Mouse (Mus musculus) lung, embryonic 14.5 days (tissue): ENCODE results near the gene Trafd1. TPM values are rescaled to one million over a fixed set of nuclear protein-coding genes. Genes with fewer than 3 reads are reported as not detected.

ENCODE experiments used
- ATAC-seq: fragments of 200-750 bp; cut with Nextera tagmentation; 2 replicates; pipeline ENCODE4 v1.8.0; 2017; ENCODE audit warnings: mild to moderate bottlenecking, moderate TSS enrichment, moderate library complexity; ENCODE audit not compliant: insufficient read depth
- DNase-seq: peaks from one replicate; pipeline ENCODE4 v3.0.0-alpha.2; 2015
- H3K27ac ChIP-seq: fragments of 300-500 bp; sonication (generic); 2 replicates; pipeline ENCODE4 v1.5.1; 2014; ENCODE audit warnings: low read depth, mild to moderate bottlenecking, moderate library complexity
- H3K27me3 ChIP-seq: fragments of 300-500 bp; sonication (generic); 2 replicates; pipeline ENCODE4 v1.6.1; 2014; ENCODE audit warnings: low read length, control low read depth; ENCODE audit not compliant: insufficient read depth
- H3K36me3 ChIP-seq: fragments of 300-500 bp; sonication (generic); 2 replicates; pipeline ENCODE4 v1.6.1; 2014; ENCODE audit warnings: control low read depth; ENCODE audit not compliant: insufficient read depth
- H3K4me1 ChIP-seq: fragments of 300-500 bp; sonication (generic); 2 replicates; pipeline ENCODE4 v1.6.1; 2014; ENCODE audit warnings: antibody characterized with exemption, control low read depth; ENCODE audit not compliant: insufficient read depth
- H3K4me2 ChIP-seq: fragments of 300-500 bp; sonication (generic); 2 replicates; pipeline ENCODE4 v1.6.1; 2014; ENCODE audit warnings: mild to moderate bottlenecking
- H3K4me3 ChIP-seq: fragments of 300-500 bp; sonication (generic); 2 replicates; pipeline ENCODE4 v1.5.1; 2014; ENCODE audit warnings: low read depth, low read length
- H3K9ac ChIP-seq: fragments of 300-500 bp; sonication (generic); 2 replicates; pipeline ENCODE4 v1.6.1; 2014
- H3K9me3 ChIP-seq: fragments of 300-500 bp; sonication (generic); 2 replicates; pipeline ENCODE4 v1.6.1; 2016; ENCODE audit warnings: low read depth, low read length, control low read depth
- CTCF ChIP-seq: IDR thresholded peaks from 2 replicates; pipeline ENCODE4 v1.5.1; 2016; ENCODE audit warnings: antibody characterized with exemption, low read depth
- WGBS: fragments of 180-500 bp; shearing (Covaris S2); extraction: QIAGEN DNeasy Blood & Tissue Kit; methylation state at CpG from one replicate; pipeline ENCODE4 v1.1.7; 2014; 5-methylcytosine and 5-hydroxymethylcytosine counted together
- polyA plus RNA-seq: library from polyadenylated mRNA; unstranded; fragments of >200 nt; fragmentation: Nextera tagmentation; extraction: Ambion mirVana; gene quantifications from 2 replicates; pipeline ENCODE4 v1.2.1, GENCODE M21; 2014

Trafd1 gene
- polyA plus RNA-seq, 1 experiment from 2014 or later: 60.8 TPM

DNA sequence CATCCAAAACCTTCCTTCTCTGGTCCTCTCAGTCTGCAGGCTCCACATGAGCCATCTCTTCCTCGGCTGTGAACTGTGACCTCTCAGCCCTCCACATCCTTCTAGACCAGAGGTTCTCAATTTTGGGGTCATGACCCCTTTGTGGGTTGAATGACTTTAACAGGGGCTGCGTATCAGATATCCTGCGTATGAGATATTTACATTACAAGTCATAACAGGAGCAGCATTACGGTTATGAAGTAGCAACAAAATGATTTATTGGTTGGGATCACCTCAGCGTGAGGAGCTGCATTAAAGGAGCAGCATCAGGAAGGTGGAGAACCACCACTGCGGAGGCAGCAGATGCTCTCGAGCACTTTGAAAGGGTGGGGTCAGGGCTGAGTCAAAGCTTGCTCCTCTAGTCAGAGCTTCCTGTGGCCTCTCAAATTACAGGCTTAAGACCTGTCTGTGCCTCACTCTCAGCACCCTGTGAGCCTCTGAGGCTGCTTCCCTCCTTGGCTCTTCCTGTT, 44.4 kb downstream of the Trafd1 start:
- no peak overlapping the region for H3K4me3 ChIP-seq
- TF ChIP-seq CTCF: no peak
- 16% methylated on average over 7 of the region's 7 CpGs for WGBS
- no peak overlapping the region for H3K9ac ChIP-seq
- H3K4me2 ChIP-seq: no peak overlapping the region
- H3K27me3 ChIP-seq: no peaks in the 10 kb centered on the region
- no peaks in the 10 kb centered on the region for H3K4me1 ChIP-seq
- ATAC-seq (no peak), DNase-seq (no peak)
- no peak overlapping the region for H3K27ac ChIP-seq
- no peaks in the 10 kb centered on the region for H3K9me3 ChIP-seq
- H3K36me3 ChIP-seq: peaks cover 94% of the 10 kb centered on the region

GRCm38 (mm10) chr5:121339507-121340230, 45.8 kb downstream of the Trafd1 start:
- Histone ChIP-seq H3K36me3 (peaks cover 94% of the 10 kb centered on the region), H3K4me2 (no peak overlapping the region)
- no peak for TF ChIP-seq CTCF

DNA sequence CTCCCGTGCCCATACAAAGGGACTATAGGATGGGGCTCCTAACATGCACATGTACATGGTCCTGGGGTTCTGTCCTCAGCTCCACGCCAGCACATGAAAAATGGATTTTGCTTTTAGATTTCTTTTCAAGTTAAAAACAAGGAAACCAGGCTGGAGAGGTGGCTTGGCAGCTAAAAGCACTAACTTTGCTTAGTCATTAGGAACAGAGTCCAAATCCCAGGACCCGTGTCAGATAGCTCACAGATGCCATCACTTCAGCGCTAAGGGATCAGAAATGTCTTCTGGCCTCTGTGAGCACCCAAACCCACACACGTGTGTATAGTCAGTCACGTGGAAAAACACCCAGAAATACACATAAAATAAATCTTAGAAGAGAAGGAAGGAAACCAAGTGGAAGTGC, 48.7 kb downstream of the Trafd1 start:
- Histone ChIP-seq H3K36me3 (peaks cover 92% of the 10 kb centered on the region), H3K9me3 (no peaks in the 10 kb centered on the region), H3K4me2 (no peak overlapping the region), H3K4me1 (no peaks in the 10 kb centered on the region), H3K27ac (no peak overlapping the region), H3K4me3 (no peak overlapping the region), H3K27me3 (no peaks in the 10 kb centered on the region), H3K9ac (no peak overlapping the region)
- ATAC-seq (no peak), DNase-seq (no peak)
- TF ChIP-seq CTCF: no peak
- WGBS: 90% methylated on average over 6 of the region's 6 CpGs

More at GRCm38 (mm10) chr5:121339507-121340230, 45.8 kb downstream of the Trafd1 start:
- H3K4me3 ChIP-seq: no peak overlapping the region
- no peak overlapping the region for H3K27ac ChIP-seq
- no peaks in the 10 kb centered on the region for H3K4me1 ChIP-seq
- 80% methylated on average over 7 of the region's 7 CpGs for WGBS
- no peaks in the 10 kb centered on the region for H3K9me3 ChIP-seq
- ATAC-seq (no peak), DNase-seq (no peak)
- H3K9ac ChIP-seq: no peak overlapping the region
- H3K27me3 ChIP-seq: no peaks in the 10 kb centered on the region

- Histone ChIP-seq H3K27ac (no peak overlapping the region), H3K4me2 (no peak overlapping the region), H3K4me3 (no peak overlapping the region), H3K36me3 (peaks cover 92% of the 10 kb centered on the region), H3K27me3 (no peaks in the 10 kb centered on the region), H3K4me1 (no peaks in the 10 kb centered on the region), H3K9me3 (no peaks in the 10 kb centered on the region), H3K9ac (no peak overlapping the region)
- DNase-seq (no peak), ATAC-seq (no peak)
- no peak for TF ChIP-seq CTCF
- WGBS: 81% methylated on average over 3 of the region's 3 CpGs
Observed at GRCm38 (mm10) chr5:121336009-121336408, 49.4 kb downstream of the Trafd1 start.

DNA sequence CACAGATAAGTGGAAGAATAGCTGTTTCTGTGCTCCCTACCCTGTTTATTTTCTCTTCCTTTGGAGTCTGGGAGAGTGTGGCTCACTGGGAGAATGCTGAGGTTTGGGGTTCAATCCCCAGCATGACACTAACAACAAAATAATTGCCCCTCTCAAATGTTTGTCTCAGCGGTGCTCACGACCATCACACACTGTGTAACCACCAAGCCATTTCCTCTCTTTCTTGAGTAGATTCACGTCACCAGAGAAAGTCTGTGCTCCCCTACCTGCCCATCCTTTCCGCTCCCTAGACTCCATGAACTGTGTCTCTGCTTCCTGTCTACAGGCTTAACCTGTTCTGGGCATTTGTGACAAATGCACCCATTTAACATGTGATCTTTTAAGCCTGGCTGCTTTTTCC, 50.0 kb downstream of the Trafd1 start:
- no peak overlapping the region for H3K27ac ChIP-seq
- no peak overlapping the region for H3K4me3 ChIP-seq
- 92% methylated on average over 4 of the region's 4 CpGs for WGBS
- DNase-seq: no peak
- no peak overlapping the region for H3K4me2 ChIP-seq
- no peak for ATAC-seq
- H3K27me3 ChIP-seq: no peaks in the 10 kb centered on the region
- H3K9ac ChIP-seq: no peak overlapping the region
- H3K4me1 ChIP-seq: no peaks in the 10 kb centered on the region
- peaks cover 94% of the 10 kb centered on the region for H3K36me3 ChIP-seq
- TF ChIP-seq CTCF: no peak
- H3K9me3 ChIP-seq: no peaks in the 10 kb centered on the region

DNA sequence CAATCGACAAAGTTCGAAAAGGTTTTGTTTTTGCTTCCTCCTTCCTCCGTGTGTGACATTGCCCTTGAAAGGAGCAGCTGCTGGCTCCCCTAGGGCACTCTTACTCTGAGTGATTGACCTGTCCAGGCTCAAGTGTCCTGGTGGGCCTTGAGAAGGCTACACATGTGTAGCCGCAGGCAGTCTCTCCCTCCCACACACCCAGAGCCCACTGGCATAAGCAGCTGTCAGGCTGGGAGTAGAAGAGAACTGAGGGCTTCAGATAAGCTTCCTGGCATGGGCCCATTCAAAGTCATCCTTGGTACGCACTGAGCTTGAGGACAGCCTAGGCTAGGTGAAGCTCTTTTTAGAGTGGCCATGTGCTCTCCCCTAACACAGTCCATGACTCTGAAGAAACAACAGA, 51.0 kb downstream of the Trafd1 start:
- TF ChIP-seq CTCF: no peak
- no peak overlapping the region for H3K27ac ChIP-seq
- no peaks in the 10 kb centered on the region for H3K4me1 ChIP-seq
- no peak for DNase-seq
- no peak overlapping the region for H3K4me2 ChIP-seq
- no peaks in the 10 kb centered on the region for H3K27me3 ChIP-seq
- no peak for ATAC-seq
- peaks cover 89% of the 10 kb centered on the region for H3K36me3 ChIP-seq
- no peak overlapping the region for H3K9ac ChIP-seq
- H3K4me3 ChIP-seq: no peak overlapping the region
- 87% methylated on average over 5 of the region's 5 CpGs for WGBS
- H3K9me3 ChIP-seq: no peaks in the 10 kb centered on the region

DNA sequence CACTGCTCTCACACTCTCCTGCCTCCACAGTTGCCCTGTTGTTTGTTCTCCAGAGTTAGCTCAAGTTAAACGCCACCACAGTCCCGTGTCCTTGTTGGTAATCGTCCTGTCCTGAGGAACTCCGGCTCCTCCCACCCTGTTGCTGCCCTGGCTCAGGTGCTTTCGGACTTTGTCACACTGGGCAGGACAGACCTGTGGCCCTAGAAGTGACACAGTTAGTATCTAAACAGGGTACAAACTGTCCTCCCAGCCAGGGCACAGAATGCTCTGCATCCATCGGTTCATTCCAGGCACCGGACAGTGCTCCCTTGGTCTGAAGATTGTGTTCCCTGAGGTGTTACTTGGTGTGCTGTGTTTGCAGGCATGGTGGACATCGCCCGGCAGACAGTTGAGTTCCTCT, 51.5 kb downstream of the Trafd1 start:
- Histone ChIP-seq H3K4me2 (no peak overlapping the region), H3K4me3 (no peak overlapping the region), H3K27ac (no peak overlapping the region), H3K4me1 (no peaks in the 10 kb centered on the region), H3K27me3 (no peaks in the 10 kb centered on the region), H3K9ac (no peak overlapping the region), H3K36me3 (peaks cover 90% of the 10 kb centered on the region), H3K9me3 (no peaks in the 10 kb centered on the region)
- 95% methylated on average over 9 of the region's 9 CpGs for WGBS
- DNase-seq: no peak
- ATAC-seq: no peak
- TF ChIP-seq CTCF: no peak
